Mouse (Mus musculus) cerebellum, adult 2 months (tissue): ENCODE measurements around the gene Jup. TPM values are rescaled to one million over a fixed set of nuclear protein-coding genes. Genes with fewer than 3 reads are reported as not detected.

Experiments
- DNase-seq, 2 experiments: peaks; one replicate each; pipeline ENCODE4 v3.0.0; 2021
- H3K27ac ChIP-seq: fragments of 200-500 bp; 2 replicates; pipeline ENCODE4 v1.5.1; 2012; ENCODE audit warnings: low read length, control low read depth, inconsistent platforms; ENCODE audit not compliant: insufficient read depth
- H3K27me3 ChIP-seq: fragments of 200-500 bp; 2 replicates; pipeline ENCODE4 v1.6.1; 2012; ENCODE audit warnings: inconsistent platforms, mild to moderate bottlenecking, low read length, moderate library complexity; ENCODE audit not compliant: control insufficient read depth, insufficient read depth
- H3K4me1 ChIP-seq: fragments of 200-500 bp; 2 replicates; pipeline ENCODE4 v1.6.1; 2011; ENCODE audit warnings: low read length; ENCODE audit not compliant: control insufficient read depth, insufficient read depth
- H3K4me3 ChIP-seq: fragments of 200-500 bp; replicated peaks from 2 replicates; pipeline ENCODE3; 2011; ENCODE audit warnings: mild to moderate bottlenecking, low read depth, low read length, control low read depth; ENCODE audit not compliant: insufficient read depth
- CTCF ChIP-seq: fragments of 200-500 bp; IDR thresholded peaks from 2 replicates; pipeline ENCODE4 v1.5.1; 2011; ENCODE audit warnings: low read depth, mild to moderate bottlenecking, control low read depth, low read length, moderate library complexity, borderline replicate concordance; ENCODE audit not compliant: insufficient read depth
- POLR2A ChIP-seq: fragments of 200-500 bp; IDR thresholded peaks from 2 replicates; pipeline ENCODE4 v1.6.1; 2011; ENCODE audit warnings: low read length, control low read depth, borderline replicate concordance; ENCODE audit not compliant: insufficient read depth
- WGBS: fragments of 180-500 bp; shearing (Covaris S2); methylation state at CpG from one replicate; pipeline ENCODE4 v1.1.7; 2018; 5-methylcytosine and 5-hydroxymethylcytosine counted together
- polyA plus RNA-seq: library from polyadenylated mRNA; depleted of rRNA; stranded (reverse); fragments of >200 nt; gene quantifications from 2 replicates; pipeline ENCODE4 v1.2.3, GENCODE M21; 2012; rRNA removed

Gene Jup
- polyA plus RNA-seq = 127 and 162 TPM in 2 replicates

DNA sequence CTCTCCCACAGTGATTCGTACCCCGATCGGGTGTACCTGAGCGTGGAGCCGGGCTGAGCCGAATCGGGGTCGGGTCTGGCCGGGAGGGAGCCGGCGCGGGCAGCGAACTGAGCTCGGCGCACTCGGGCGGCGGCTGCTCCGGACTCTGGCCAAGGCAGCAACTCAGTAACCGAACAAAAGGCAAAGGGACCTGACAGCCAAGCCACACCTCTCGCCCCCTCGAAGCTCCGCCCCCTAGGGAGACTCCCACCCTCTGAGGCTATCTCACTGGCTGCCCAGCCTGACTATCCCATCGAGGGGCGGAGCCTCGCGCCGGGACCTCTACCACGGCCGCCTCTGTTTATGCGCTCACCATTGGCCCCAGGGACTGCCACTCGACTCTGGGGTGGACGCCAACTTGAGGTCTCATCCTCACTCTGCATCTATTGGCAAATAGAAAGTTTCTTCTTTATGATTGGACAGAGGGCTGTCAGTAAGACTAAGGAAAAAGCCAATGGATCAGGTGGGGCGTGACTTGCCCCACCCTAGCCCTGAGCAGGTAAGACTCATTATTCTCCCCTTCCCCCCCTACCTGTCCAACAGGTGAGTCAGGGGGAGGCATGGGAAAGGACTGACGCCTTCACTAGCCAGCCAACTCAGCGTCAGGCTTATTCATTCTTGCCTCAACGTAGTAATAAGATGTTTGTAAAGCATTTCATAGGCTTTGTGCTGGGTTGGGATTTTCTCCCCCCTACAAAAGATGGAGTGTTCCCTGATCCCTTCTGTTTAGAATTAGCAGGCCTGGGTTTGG, at the start of gene Jup:
TSS of gene Jup (minus strand) at position 164 of the 790 bp plus-strand sequence.
- peak; percentile 100 for DNase-seq
- no peak for TF ChIP-seq CTCF
- TF ChIP-seq POLR2A = peak; percentile 96
- Histone ChIP-seq H3K4me3 (peak within 1 kb of the TSS; percentile 83), H3K27me3 (no peaks in the 10 kb centered on the region), H3K4me1 (peaks cover 19% of the 10 kb centered on the region), H3K27ac (peak within 1 kb of the TSS; percentile 82)
- WGBS = under 1% methylated on average over 37 of the region's 37 CpGs

DNA sequence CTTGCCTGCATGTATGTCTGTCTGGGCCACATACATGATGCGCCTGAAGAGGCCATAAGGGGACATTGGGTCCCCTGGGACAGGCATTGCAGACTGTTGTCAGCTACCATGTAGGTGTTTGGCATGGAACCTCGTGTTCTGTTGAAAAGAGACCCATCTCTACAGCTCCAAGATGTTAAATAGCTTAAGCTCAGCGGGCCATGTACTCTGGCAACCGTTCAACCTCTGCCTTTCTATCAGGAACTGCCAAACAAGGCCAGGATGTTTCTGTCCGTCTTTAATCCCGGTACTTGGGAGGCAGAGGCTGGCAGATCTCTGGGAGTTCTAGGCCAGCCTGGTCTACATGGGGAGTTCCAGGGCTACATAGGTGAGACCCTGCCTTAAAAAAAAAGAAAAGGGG, 45.1 kb upstream of the Jup start:
- WGBS = 41% methylated on average over 6 of the region's 6 CpGs
- no peak for DNase-seq
- Histone ChIP-seq H3K27ac (no peak overlapping the region), H3K4me3 (no peak overlapping the region), H3K4me1 (peaks cover 4% of the 10 kb centered on the region; the same call in 1 of the 2 replicates), H3K27me3 (no peaks in the 10 kb centered on the region)
- TF ChIP-seq CTCF = no peak
- no peak for TF ChIP-seq POLR2A

DNA sequence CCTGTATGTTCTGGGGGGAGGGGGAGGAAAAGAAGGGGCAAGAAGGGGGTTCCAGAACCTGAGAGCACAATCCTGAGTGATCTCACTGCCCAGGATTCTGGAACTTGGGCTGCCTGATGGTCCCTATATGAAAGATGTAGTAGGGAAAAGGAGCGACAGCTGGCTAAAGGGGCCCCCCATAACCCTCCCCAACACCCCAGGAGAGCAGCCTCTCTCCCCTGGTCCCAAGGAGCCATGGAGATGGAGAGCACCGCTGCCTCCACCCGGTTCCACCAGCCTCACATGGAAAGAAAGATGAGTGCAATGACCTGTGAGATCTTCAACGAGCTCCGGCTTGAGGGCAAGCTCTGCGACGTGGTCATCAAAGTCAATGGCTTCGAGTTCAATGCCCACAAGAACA, 44.2 kb upstream of the Jup start, which contains the start of the genes Nt5c3b and Klhl10:
TSS of gene Nt5c3b (minus strand) at position 12 of the 400 bp plus-strand sequence.
TSS of gene Klhl10 (plus strand) at position 121 of the 400 bp plus-strand sequence.
- Histone ChIP-seq H3K27ac (peak within 1 kb of the TSS; percentile 49; the same call in 1 of the 2 replicates), H3K4me3 (peak within 1 kb of the TSS; percentile 86), H3K27me3 (no peaks in the 10 kb centered on the region), H3K4me1 (peaks cover 4% of the 10 kb centered on the region; the same call in 1 of the 2 replicates)
- TF ChIP-seq CTCF (no peak), POLR2A (no peak)
- no peak for DNase-seq
- WGBS = 87% methylated on average over 8 of the region's 8 CpGs

DNA sequence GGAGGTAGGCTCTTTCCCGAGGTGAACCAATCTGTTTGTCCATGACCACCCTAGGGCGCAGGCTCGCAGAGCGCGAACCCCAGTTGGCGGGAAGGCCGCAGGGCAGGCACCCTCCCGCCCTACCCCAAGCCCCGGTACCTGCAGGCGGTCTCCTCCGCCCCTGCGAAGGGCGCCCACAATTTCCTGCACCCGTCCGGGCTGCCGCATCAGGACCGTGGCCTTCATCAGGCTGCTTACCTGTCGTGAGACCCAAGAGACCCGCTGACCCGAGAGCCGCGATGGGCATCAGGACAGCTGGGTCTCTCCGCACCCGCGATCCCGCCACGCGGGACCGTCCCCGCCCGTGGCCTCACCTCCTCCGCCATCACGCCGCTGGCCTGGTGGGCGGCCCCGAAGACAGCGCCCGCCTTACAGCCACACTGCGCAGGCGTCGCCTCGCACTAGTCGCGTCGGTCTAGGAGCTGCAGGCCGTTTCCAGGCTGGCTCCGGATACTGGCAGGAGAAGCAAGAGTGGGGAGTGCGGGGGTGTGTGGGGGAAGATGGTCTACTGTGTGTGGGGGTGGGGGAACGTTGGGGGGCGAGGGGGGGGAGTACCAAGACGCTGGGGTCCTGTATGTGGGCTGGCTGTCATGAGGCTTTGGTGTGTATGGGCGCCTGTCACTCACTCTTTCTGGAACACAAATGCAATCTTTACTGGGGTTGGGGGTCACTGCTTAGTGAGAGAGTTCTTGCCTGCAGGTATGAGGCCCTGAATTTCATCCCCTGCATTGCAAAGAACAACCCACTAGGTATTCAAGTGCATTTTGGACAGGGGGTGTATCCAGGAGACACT, 43.3 kb upstream of the Jup start:
- under 1% methylated on average over 52 of the region's 52 CpGs for WGBS
- peak; percentile 88 for DNase-seq
- H3K4me3 ChIP-seq = peak overlapping the region; percentile 86
- no peaks in the 10 kb centered on the region for H3K27me3 ChIP-seq
- H3K27ac ChIP-seq = peak overlapping the region; percentile 49; the same call in 1 of the 2 replicates
- peaks cover 4% of the 10 kb centered on the region; the same call in 1 of the 2 replicates for H3K4me1 ChIP-seq
- TF ChIP-seq POLR2A (peak; percentile 96), CTCF (no peak)

DNA sequence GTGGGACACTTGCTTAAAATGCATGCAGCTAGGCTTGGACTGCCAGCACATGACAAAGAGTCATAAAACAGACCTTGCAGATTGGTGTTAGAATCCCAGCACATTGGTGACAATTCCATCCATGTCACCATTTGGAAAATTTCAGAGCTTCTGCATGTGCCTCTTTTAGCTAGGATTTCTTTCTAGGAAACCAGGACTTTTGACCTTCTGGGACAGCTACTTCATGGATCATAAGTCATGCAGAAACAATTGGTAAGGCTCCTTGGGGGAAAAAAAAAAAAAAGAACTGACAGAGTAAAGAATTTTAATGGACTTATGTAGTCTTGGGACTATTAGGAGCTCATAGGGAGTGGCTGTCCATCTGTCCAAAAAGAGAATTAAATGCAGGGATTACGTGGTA, 40.3 kb upstream of the Jup start:
- no peaks in the 10 kb centered on the region for H3K27me3 ChIP-seq
- no peak overlapping the region for H3K4me3 ChIP-seq
- WGBS = 80% methylated on average over 1 of the region's 1 CpGs
- H3K4me1 ChIP-seq = peaks cover 4% of the 10 kb centered on the region; the same call in 1 of the 2 replicates
- no peak for DNase-seq
- TF ChIP-seq CTCF = no peak
- TF ChIP-seq POLR2A = no peak
- no peak overlapping the region for H3K27ac ChIP-seq

DNA sequence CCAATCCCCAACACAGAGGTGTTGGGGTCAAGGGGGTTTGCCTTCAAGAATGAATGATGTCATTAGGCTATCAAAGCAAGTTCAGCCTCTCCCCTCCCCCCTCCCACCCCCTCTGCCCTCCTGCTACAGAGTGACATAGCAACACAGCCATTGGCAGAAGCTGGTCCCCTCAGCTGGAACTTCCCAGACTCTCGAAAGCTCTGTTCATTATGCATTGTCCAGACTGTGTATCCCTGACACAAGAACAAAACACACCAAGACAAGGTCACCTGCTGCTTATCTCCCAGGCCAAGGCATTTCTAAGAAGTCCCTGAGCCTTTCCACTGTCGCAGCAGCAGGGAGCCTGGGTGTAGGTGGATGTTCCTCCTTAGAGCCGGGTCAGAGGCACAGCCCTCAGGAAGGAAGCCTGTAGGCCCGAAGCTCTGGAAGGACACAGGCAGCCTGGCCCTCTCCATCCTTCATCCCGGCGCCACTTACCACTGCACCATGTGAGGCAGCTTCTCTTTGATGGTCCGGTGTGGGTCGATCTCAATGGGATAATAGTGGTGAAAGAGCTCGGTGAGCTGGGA, 38.2 kb upstream of the Jup start:
- H3K4me3 ChIP-seq = no peak overlapping the region
- 44% methylated on average over 9 of the region's 9 CpGs for WGBS
- no peak for DNase-seq
- H3K27ac ChIP-seq = no peak overlapping the region
- no peaks in the 10 kb centered on the region for H3K27me3 ChIP-seq
- no peaks in the 10 kb centered on the region; the same call in 1 of the 2 replicates for H3K4me1 ChIP-seq
- TF ChIP-seq CTCF = no peak
- no peak for TF ChIP-seq POLR2A

DNA sequence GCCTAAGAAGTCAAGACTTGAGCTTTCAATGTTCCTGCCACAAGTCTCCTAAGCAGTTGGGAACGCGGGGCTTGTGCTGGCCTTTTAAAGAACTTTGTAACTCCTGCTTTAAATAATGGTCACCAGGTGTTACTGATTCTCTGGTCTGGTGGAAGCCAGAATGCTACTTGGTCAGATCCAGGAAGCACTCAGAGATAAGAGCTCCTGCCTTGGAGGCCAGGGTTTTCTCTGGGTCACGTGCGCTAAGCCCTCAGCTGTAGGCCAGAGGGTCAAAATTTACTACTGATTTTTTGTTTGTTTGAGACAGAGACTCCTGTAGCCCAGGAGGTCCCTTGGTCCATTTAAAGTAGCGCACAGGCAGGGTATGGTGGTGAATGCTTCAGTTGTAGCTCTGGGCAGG, 34.4 kb upstream of the Jup start:
- DNase-seq = no peak
- WGBS = 98% methylated on average over 5 of the region's 5 CpGs
- no peaks in the 10 kb centered on the region for H3K27me3 ChIP-seq
- H3K4me3 ChIP-seq = no peak overlapping the region
- no peak overlapping the region for H3K27ac ChIP-seq
- TF ChIP-seq POLR2A = no peak
- TF ChIP-seq CTCF = no peak
- H3K4me1 ChIP-seq = peaks cover 22% of the 10 kb centered on the region
